Mouse (Mus musculus) Muller cell, postnatal 12 days (primary cell): ENCODE results near the gene Fxyd7.

Source experiments
- DNase-seq: peaks from one replicate; pipeline ENCODE4 v3.0.0-alpha.2; 2015; ENCODE audit errors: inconsistent ontology term

Gene Fxyd7

DNA sequence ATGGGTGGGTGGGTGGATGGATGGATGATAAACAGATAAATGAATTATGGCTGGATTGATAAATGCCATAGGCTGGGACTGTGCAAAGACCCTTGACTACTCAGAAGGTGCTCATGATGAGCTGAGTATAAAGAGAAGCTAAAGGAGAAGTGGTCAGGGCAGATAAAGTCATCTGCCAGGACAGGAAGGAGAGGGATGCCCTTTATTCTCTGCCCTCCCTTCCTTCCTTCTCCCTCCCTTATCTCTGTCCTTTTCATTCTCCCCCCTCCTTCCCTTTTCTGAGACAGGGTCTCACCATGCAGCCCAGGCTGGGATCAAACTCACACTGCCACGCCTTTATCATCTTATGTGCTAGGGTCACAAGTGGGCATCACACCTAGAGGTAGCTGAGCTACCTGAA, 43.5 kb downstream of the Fxyd7 start:
- DNase-seq = no peak

GRCm38 (mm10) chr7:31002650-31003049, 48.6 kb downstream of the Fxyd7 start:
- DNase-seq = no peak

DNA sequence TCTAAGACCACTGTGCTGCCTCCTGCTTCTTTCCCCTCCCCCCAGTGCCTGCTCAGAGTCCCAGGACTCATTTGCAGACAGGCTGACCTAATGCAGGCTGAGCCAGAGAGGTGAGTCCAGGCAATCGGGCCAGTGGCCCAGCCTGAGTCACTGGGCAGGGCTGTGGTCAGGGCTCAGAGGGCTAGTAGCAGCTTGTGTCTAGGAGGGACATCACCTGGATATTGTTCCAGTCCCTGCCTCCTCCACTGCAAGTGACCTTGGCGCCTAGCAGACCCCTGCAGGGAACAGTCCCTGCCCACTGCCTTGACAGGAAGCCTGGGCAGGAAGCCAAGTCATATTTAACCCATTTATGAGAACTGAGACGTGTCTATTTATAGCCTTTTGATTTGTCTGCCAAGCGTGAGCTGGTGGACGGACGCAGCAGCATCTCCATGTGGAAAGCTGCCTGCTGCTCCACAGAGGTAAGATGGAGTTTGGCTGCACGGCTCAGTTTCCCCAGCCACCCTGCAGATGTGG, 50.7 kb downstream of the Fxyd7 start:
- DNase-seq = peak; percentile 51

GRCm38 (mm10) chr7:30996491-30996890, 54.8 kb downstream of the Fxyd7 start:
- no peak for DNase-seq

GRCm38 (mm10) chr7:30993986-30994385, 57.3 kb downstream of the Fxyd7 start:
- DNase-seq = peak; percentile 50
